Mouse (Mus musculus) C2C12 (cell line): ENCODE data around the gene Cradd.

Source experiments
- CTCF ChIP-seq: IDR thresholded peaks from one replicate; pipeline ENCODE4 v1.5.1; 2011; ENCODE audit not compliant: control insufficient read depth, insufficient read depth, insufficient read length
- MAX ChIP-seq: IDR thresholded peaks from one replicate; pipeline ENCODE4 v1.6.1; 2011; ENCODE audit warnings: mild to moderate bottlenecking, control low read depth
- USF1 ChIP-seq: IDR thresholded peaks from one replicate; pipeline ENCODE4 v1.6.1; 2011; ENCODE audit warnings: low read depth, mild to moderate bottlenecking, control low read depth, moderate library complexity

- TF ChIP-seq CTCF = no peak
- no peak for TF ChIP-seq USF1
- TF ChIP-seq MAX = no peak
Observed at GRCm38 (mm10) chr10:95147136-95147901, 176.6 kb downstream of the Cradd start.
